Mouse (Mus musculus) cortical plate, adult 2 months (tissue): Measurements from ENCODE around the gene Trim21.

ENCODE experiments used
- CTCF ChIP-seq: fragments of 200-500 bp; IDR thresholded peaks from 2 replicates; pipeline ENCODE4 v1.5.1; 2011; ENCODE audit warnings: mild to moderate bottlenecking, control low read depth, low read length; ENCODE audit not compliant: insufficient read depth; ENCODE audit errors: extremely low read depth
- POLR2A ChIP-seq: fragments of 200-500 bp; IDR thresholded peaks from 2 replicates; pipeline ENCODE4 v1.6.1; 2011; ENCODE audit warnings: mild to moderate bottlenecking, low read length, control low read depth; ENCODE audit not compliant: insufficient read depth; ENCODE audit errors: extremely low read depth

DNA sequence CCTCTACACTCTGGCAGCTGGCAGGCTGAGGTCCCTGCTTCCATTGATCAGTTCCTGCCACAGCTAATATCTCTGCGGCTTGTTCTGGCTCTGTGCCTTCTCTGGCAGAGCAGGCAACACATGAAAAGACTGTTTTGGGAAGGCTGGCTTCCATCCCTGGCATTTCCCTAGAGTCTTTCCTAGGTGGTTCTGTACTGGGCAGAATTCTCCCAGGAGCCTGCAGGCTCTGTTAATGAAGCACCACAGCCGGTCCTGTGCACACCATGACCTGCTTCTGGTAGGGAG, 48.3 kb downstream of the Trim21 start:
- TF ChIP-seq CTCF (no peak), POLR2A (no peak)
